Mouse (Mus musculus) adrenal gland, postnatal 14 days (tissue): ENCODE measurements around the gene Vmn2r67. TPM values are rescaled to one million over a fixed set of nuclear protein-coding genes. Genes with fewer than 3 reads are reported as not detected.
"Not testable (repeated sequence)": the region's sequence is repeated elsewhere in the genome, so short reads cannot be mapped to it uniquely, and the experiment has no call there.

Experiments
- DNase-seq: peaks from one replicate; pipeline ENCODE4 v3.0.0; 2021; ENCODE audit warnings: mixed read lengths
- long read RNA-seq, 2 experiments: library from polyadenylated mRNA; stranded (forward); transcript quantifications; one replicate each; pipeline ENCODE4 v2.0.0; 2021
- total RNA-seq: library from RNA; stranded (reverse); gene quantifications from 2 replicates; pipeline ENCODE4 v1.2.3, GENCODE M21; 2021

The Vmn2r67 gene
- total RNA-seq = not detected in 2 replicates
- long read RNA-seq, experiment 1 = 0 reads
- long read RNA-seq, experiment 2 = 0 reads

- no peak for DNase-seq
These were observed at the start of gene Vmn2r67 for GRCm38 (mm10) chr7:85155898-85156297. Gene Vmn2r67, minus strand, starts transcription at chr7:85155998.

- not testable (repeated sequence) for DNase-seq
These were observed 51.3 kb downstream of the Vmn2r67 start for GRCm38 (mm10) chr7:85104531-85104930.

Other genes starting within 250 kb of the Vmn2r67 start
- gene Vmn2r65, start 191.9 kb downstream of the Vmn2r67 start, total RNA-seq = not detected in 2 replicates
- not detected in 2 replicates for gene Vmn2r66, start 143.7 kb downstream of the Vmn2r67 start, total RNA-seq
- gene Vmn2r68, start 81.8 kb upstream of the Vmn2r67 start, total RNA-seq = not detected in 2 replicates